Mouse (Mus musculus) liver, embryonic 16.5 days (tissue): ENCODE data around the gene Gsta1. TPM values are rescaled to one million over a fixed set of nuclear protein-coding genes. Genes with fewer than 3 reads are reported as not detected.
A peak's percentile ranks its signal among the peaks of the same experiment; 100 is the strongest.
"Not testable (repeated sequence)": the region's sequence is repeated elsewhere in the genome, so short reads cannot be mapped to it uniquely, and the experiment has no call there.

ENCODE experiments used
- ATAC-seq: fragments of 200-750 bp; cut with Nextera tagmentation; 2 replicates; pipeline ENCODE4 v1.8.0; 2017; ENCODE audit warnings: low read depth, mild to moderate bottlenecking, moderate number of reproducible peaks, moderate library complexity
- H3K27ac ChIP-seq: fragments of 300-500 bp; sonication (generic); 2 replicates; pipeline ENCODE4 v1.5.1; 2014; ENCODE audit warnings: mild to moderate bottlenecking, low read length
- H3K27me3 ChIP-seq: fragments of 300-500 bp; sonication (generic); 2 replicates; pipeline ENCODE4 v1.6.1; 2014; ENCODE audit warnings: low read depth, low read length, mixed read lengths; ENCODE audit not compliant: control insufficient read depth, insufficient read depth
- H3K36me3 ChIP-seq: fragments of 300-500 bp; sonication (generic); 2 replicates; pipeline ENCODE4 v1.6.1; 2014; ENCODE audit warnings: mild to moderate bottlenecking; ENCODE audit not compliant: control insufficient read depth, insufficient read depth
- H3K4me1 ChIP-seq: fragments of 300-500 bp; sonication (generic); 2 replicates; pipeline ENCODE4 v1.6.1; 2014; ENCODE audit warnings: low read depth, low read length, mixed read lengths; ENCODE audit not compliant: control insufficient read depth
- H3K4me2 ChIP-seq: fragments of 300-500 bp; sonication (generic); 2 replicates; pipeline ENCODE4 v1.6.1; 2014; ENCODE audit warnings: low read depth, low read length, mixed read lengths
- H3K4me3 ChIP-seq: fragments of 300-500 bp; sonication (generic); 2 replicates; pipeline ENCODE4 v1.5.1; 2014; ENCODE audit warnings: low read depth, mild to moderate bottlenecking, low read length
- H3K9ac ChIP-seq: fragments of 300-500 bp; sonication (generic); 2 replicates; pipeline ENCODE4 v1.6.1; 2014; ENCODE audit warnings: low read depth, low read length
- H3K9me3 ChIP-seq: fragments of 300-500 bp; sonication (generic); replicated peaks from 2 replicates; pipeline ENCODE4 v1.6.1; 2016; ENCODE audit warnings: low read length; ENCODE audit not compliant: control insufficient read depth
- whole genome bisulfite sequencing: fragments of 180-500 bp; shearing (Covaris S2); extraction: QIAGEN DNeasy Blood & Tissue Kit; methylation state at CpG from one replicate; pipeline ENCODE4 v1.1.7; 2014; ENCODE audit not compliant: insufficient replicate concordance; 5-methylcytosine and 5-hydroxymethylcytosine counted together
- polyA plus RNA-seq: library from polyadenylated mRNA; unstranded; fragments of >200 nt; fragmentation: Nextera tagmentation; extraction: Ambion mirVana; gene quantifications from 2 replicates; pipeline ENCODE4 v1.2.1, GENCODE M21; 2015

The Gsta1 gene
- polyA plus RNA-seq: 0.60 and 0.77 TPM in 2 replicates

DNA sequence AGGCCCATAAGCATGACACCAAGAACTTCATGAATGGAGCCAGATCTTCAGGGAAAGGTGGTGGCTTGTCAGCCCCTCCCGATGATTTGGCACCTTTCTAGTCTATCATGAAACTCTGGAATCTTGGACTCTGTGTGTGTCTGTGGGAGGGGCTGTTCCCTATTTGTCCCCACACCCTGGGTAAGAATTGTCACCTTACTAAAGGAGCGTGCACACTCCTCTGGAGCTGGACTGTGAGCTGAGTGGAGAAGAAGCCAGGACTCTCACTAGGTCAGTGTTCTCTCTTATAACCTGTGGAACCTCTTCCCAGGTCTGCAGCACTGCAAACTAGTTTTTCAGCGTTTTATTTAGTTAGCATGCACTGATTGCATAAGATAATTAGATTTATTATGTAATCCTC, at the start of gene Gsta1:
TSS of gene Gsta1 (plus strand) at position 196 of the 400 bp plus-strand sequence.
- 60% methylated on average over 1 of the region's 3 CpGs for WGBS
- H3K4me1 ChIP-seq, H3K9ac ChIP-seq, H3K27ac ChIP-seq, ATAC-seq, H3K36me3 ChIP-seq, H3K4me2 ChIP-seq, H3K4me3 ChIP-seq, H3K27me3 ChIP-seq, H3K9me3 ChIP-seq: not testable (repeated sequence)

DNA sequence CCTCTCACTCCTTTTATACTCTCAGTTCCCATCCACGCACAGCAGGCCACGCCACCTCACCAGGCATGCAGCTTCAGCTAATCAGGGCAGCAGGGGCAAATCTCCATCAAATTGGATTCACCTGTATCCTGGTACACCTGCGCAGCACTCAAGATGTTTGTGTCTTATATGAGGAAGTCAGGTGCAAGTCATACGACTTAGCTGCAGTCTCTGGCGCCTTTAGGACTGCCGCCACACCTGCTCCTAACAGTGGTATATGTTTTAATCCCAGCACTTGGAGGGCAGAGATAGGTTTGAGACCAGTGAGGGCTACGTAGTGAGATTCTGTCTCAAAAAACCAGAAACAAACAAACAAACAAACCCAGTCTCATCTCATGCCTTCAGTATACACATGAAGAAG, 48.0 kb upstream of the Gsta1 start, which contains the start of gene Gsta4:
TSS of gene Gsta4 (plus strand) at position 301 of the 400 bp plus-strand sequence.
- ATAC-seq, H3K9ac ChIP-seq, H3K4me2 ChIP-seq, H3K4me3 ChIP-seq, H3K9me3 ChIP-seq, H3K4me1 ChIP-seq, H3K36me3 ChIP-seq, H3K27ac ChIP-seq, H3K27me3 ChIP-seq: not testable (repeated sequence)
- WGBS: 79% methylated on average over 4 of the region's 7 CpGs

DNA sequence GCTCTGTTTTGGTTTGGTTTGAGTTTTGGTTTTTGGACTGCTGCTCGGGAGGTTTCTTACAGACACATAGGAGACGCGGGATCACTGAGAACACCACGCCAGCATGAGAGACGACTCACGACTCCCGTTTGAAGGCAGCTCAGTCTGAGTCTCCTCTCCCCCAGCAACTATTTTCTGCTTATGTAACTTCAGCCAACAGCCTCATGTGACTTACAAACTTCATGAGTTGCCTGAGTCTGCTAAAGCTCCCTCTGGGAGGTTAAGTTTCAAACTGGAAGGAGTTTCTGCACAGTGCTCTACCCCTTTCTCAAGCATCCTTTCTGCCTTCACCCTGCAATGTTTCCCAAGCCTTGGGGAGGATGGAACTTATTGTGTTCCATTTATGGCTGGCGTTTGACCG, 44.8 kb upstream of the Gsta1 start:
- Histone ChIP-seq H3K9me3 (no peaks in the 10 kb centered on the region), H3K4me3 (no peak overlapping the region), H3K27ac (no peak overlapping the region), H3K4me2 (no peak overlapping the region), H3K36me3 (no peaks in the 10 kb centered on the region), H3K4me1 (peaks cover 25% of the 10 kb centered on the region), H3K27me3 (no peaks in the 10 kb centered on the region), H3K9ac (no peak overlapping the region)
- ATAC-seq: no peak
- 79% methylated on average over 9 of the region's 9 CpGs for WGBS

DNA sequence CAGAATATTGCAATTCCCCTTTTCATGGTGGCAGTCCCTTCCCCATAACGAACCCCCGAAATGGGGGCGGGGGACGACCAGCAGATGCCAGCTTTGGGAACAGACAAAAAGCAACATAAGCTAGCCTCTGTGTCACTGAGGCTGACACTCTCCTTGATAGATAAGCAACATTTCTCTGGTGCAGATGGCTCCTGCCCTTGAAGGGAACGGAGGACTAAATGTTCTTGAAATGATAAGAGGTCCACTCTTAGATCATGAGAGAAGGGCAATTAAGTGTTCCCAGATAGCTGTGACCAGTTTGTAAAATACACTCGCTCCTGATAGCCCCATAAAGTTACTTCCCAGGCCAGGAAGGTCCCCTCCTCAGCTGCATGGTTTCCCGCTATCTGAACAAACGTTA, 41.5 kb upstream of the Gsta1 start:
- no peaks in the 10 kb centered on the region for H3K9me3 ChIP-seq
- no peaks in the 10 kb centered on the region for H3K27me3 ChIP-seq
- no peak overlapping the region for H3K4me3 ChIP-seq
- 31% methylated on average over 8 of the region's 8 CpGs for WGBS
- H3K4me1 ChIP-seq: peaks cover 41% of the 10 kb centered on the region
- H3K36me3 ChIP-seq: no peaks in the 10 kb centered on the region
- peak overlapping the region; percentile 23; the same call in 1 of the 2 replicates for H3K4me2 ChIP-seq
- peak; percentile 69 for ATAC-seq
- 0 out of 2 replicates have a peak overlapping the region, but pooled peaks have one; percentile 33 for H3K9ac ChIP-seq
- peak overlapping the region; percentile 68 for H3K27ac ChIP-seq

DNA sequence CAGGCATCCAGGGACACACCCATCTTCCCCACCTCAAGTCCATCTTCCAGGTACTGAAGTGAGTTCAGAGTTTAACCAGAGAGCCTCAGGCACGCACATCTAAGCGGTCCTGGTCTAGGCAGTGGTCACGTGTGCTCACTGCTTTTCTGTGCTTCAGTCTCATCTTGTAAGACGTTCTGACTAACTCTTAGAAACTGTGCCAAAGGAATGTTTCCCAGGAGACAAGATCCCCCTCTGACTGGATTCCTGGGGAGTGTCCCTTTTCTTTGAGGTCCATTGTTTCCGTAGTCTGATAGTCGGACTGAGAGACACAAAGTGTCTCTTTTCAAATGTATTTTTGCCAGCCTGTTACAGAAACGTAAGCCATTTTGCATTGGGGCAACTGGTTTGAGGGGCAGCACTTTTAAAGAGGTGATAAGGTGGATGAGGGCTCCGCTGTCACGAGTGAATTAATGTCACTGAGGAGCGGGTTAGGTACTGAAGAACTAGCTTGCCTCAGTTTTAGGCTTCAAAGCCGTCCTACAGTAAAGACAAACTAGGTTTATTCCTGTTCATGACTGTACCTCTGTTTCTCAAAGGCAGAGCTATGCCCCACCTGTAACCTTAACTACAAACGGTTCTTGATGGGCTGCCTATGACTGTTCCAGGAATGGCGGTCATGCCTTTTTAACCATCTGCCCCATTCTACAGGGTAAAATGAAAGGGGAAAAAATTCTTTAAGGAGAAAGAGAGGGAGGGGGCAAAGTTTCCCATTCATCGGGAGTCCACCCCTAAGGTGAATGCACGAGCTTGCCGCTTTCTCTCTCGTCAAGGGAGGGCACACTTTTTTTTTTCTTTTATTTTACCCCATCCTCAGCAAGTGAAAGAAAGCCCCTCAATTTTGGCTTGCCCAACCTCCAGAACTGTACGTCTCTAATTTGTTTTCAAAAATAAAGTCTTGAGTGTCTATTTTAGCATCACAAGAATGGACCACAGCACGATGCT, 39.5 kb upstream of the Gsta1 start:
- Histone ChIP-seq H3K4me2 (peak overlapping the region; percentile 76), H3K36me3 (no peaks in the 10 kb centered on the region), H3K4me1 (peaks cover 40% of the 10 kb centered on the region), H3K27me3 (no peaks in the 10 kb centered on the region), H3K9me3 (no peaks in the 10 kb centered on the region), H3K27ac (no peak overlapping the region; the same call in 1 of the 2 replicates), H3K4me3 (peak overlapping the region; percentile 58), H3K9ac (peak overlapping the region; percentile 8)
- WGBS: 11% methylated on average over 19 of the region's 19 CpGs
- ATAC-seq: no peak

DNA sequence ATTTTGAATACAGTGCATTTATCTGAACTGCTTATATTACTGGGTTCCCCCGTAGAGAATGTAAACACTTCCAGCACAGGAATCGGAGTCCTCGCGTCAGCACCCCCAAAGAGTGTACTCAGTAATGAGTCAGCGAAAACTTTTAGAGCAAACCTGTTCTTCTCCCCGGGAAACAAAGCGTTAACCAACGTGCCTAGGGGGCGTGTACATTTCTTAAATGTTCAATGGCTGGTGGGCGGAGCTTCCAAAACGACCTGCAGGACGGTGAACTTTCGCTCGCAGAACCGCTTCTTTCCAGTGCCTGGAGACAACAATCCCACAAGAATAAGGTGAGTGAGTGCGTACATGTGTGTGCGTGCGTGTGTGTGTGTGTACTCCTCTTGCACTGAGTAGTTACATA, 38.7 kb upstream of the Gsta1 start:
- H3K27ac ChIP-seq: peak overlapping the region; percentile 37; the same call in 1 of the 2 replicates
- under 1% methylated on average over 18 of the region's 18 CpGs for WGBS
- H3K27me3 ChIP-seq: no peaks in the 10 kb centered on the region
- peak overlapping the region; percentile 76 for H3K4me2 ChIP-seq
- peaks cover 40% of the 10 kb centered on the region for H3K4me1 ChIP-seq
- H3K9ac ChIP-seq: peak overlapping the region; percentile 8
- H3K4me3 ChIP-seq: peak overlapping the region; percentile 58
- no peaks in the 10 kb centered on the region for H3K36me3 ChIP-seq
- peak; percentile 61 for ATAC-seq
- H3K9me3 ChIP-seq: no peaks in the 10 kb centered on the region

DNA sequence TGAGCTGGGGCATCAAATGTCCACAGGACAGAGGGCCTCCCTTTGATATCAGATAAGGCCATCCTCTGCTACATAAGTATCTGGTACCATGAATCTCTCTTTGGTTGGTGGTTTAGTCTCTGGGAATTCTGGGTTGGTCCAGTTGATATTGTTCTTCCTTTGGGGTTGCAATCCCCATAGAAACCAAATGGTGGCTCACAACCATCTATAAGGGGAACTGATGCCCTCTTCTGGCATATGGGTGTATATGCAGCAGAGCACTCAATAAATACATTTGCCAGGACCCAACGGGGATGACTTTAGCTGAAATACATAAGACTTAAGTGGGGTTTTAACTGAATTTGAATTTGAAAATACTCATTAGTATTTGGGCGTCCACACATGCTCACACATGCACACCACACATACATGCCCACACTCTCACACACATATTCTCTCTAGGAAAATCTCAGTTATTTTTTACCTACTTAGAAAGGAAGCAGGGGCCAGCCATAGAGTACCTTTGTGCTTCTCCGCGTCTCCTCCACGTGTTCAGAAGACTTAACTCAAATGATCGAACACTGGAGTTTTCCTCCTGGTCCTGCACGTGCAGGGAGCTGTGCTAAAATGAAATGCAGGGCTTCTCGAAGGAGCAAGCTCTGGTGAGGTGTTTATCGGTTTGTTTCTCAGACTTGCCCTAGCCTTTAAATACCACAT, 36.4 kb upstream of the Gsta1 start:
- 40% methylated on average over 9 of the region's 9 CpGs for WGBS
- no peak overlapping the region for H3K9ac ChIP-seq
- no peaks in the 10 kb centered on the region for H3K27me3 ChIP-seq
- H3K36me3 ChIP-seq: no peaks in the 10 kb centered on the region
- H3K27ac ChIP-seq: no peak overlapping the region
- no peak overlapping the region for H3K4me3 ChIP-seq
- peaks cover 28% of the 10 kb centered on the region for H3K4me1 ChIP-seq
- no peak overlapping the region for H3K4me2 ChIP-seq
- ATAC-seq: no peak
- H3K9me3 ChIP-seq: no peaks in the 10 kb centered on the region

DNA sequence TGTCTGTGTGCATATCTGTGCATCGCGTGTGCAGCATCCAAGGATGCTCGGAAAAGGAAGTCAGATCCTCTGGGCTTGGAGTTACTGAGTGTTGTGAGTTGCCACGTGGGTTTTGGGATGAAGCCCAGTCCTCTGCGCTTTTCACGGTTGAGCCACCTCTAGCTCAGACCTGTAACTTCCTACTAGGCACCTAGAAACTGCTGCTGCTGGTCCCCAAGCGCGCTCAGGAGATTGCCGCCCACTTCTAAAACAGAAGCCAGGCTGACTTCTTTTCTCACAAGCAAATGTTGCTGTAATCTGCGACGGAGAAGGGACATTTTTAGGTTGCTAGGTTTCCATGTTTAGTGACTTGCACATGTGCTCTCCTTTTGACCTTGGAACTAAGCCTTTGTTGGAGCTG, 35.4 kb upstream of the Gsta1 start:
- 73% methylated on average over 11 of the region's 11 CpGs for WGBS
- Histone ChIP-seq H3K36me3 (no peaks in the 10 kb centered on the region), H3K27ac (no peak overlapping the region), H3K4me1 (peaks cover 24% of the 10 kb centered on the region), H3K27me3 (no peaks in the 10 kb centered on the region), H3K4me3 (no peak overlapping the region), H3K9me3 (no peaks in the 10 kb centered on the region), H3K9ac (no peak overlapping the region), H3K4me2 (no peak overlapping the region)
- no peak for ATAC-seq
